Comparison of ENCODE assay signal across 27 mouse cellular contexts in the genomic region with DNA sequence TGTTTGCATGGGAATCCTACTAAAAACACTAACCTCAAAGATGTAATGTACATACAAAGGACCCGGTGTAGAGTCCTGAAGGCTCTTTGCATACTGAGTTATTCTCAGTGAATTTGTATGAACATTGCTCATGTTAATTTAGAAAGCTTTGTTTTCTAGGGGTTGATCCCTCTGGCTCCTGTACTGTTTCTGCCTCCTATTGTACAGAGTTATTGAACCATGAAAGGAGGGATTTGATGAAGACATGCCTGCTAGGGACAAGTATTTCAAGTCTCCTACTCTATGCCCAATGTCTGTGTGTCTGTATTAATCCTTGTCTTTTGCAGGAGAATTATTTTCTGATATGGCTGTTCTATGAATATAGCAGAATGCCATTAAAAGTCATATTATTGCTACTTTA.
DNase-seq lines count a peak whose midpoint lies in the region; ATAC-seq lines count a peak whose summit lies in the region.
"Had no signal": no experiment of that assay in that cellular context is flagged by ENCODE, and none has a peak within 500 bp of the region (broad histone marks: within the 10 kb centered on the region; RNA-seq: fewer than 3 reads in every experiment).

No protein-coding gene starts in this region.

- ATAC-seq in forebrain, embryonic 12.5 days (ENCODE audit: low FRiP score), result 0 out of 2 replicates have a peak, but pooled peaks have one; percentile 20
- no peak for ATAC-seq in forebrain, embryonic 16.5 days
- ATAC-seq: forebrain, embryonic 14.5 days; hindbrain, postnatal 0 days; inflammation-experienced regulatory T-cells, adult 6 months; intestine, embryonic 16.5 days; Patski had no signal

- no peak overlapping the region for H3K4me2 ChIP-seq in forebrain, embryonic 12.5 days
- no peak overlapping the region for H3K4me2 ChIP-seq in forebrain, embryonic 16.5 days (ENCODE audit: low read length)
- H3K4me2 ChIP-seq: embryonic facial prominence, embryonic 15.5 days; heart, embryonic 13.5 days; hindbrain, embryonic 14.5 days had no signal

- H3K36me3 ChIP-seq in forebrain, embryonic 12.5 days (replicated peaks), result no peaks in the 10 kb centered on the region
- no peaks in the 10 kb centered on the region for H3K36me3 ChIP-seq in forebrain, embryonic 16.5 days (ENCODE audit: control insufficient read depth, insufficient read depth)
- H3K36me3 ChIP-seq: embryonic facial prominence, embryonic 15.5 days; heart, embryonic 10.5 days; heart, embryonic 13.5 days had no signal

- no peak overlapping the region for H3K4me3 ChIP-seq in forebrain, embryonic 12.5 days (replicated peaks)
- H3K4me3 ChIP-seq in forebrain, embryonic 16.5 days (replicated peaks; ENCODE audit: low read length), result no peak overlapping the region
- H3K4me3 ChIP-seq: embryonic facial prominence, embryonic 15.5 days; heart, adult 2 months; heart, embryonic 10.5 days; heart, embryonic 13.5 days had no signal

- no peaks in the 10 kb centered on the region for H3K9me3 ChIP-seq in forebrain, embryonic 12.5 days
- H3K9me3 ChIP-seq in forebrain, embryonic 16.5 days (ENCODE audit: control insufficient read depth, low read length), result no peaks in the 10 kb centered on the region
- H3K9me3 ChIP-seq: embryonic facial prominence, embryonic 15.5 days; heart, embryonic 10.5 days; heart, embryonic 13.5 days had no signal

- H3K4me1 ChIP-seq in forebrain, embryonic 12.5 days, result peaks cover 3% of the 10 kb centered on the region; the same call in 1 of the 2 replicates
- H3K4me1 ChIP-seq in forebrain, embryonic 16.5 days (replicated peaks; ENCODE audit: control insufficient read depth, insufficient read depth, low read length), result no peaks in the 10 kb centered on the region
- H3K4me1 ChIP-seq: embryonic facial prominence, embryonic 15.5 days; heart, embryonic 10.5 days; heart, embryonic 13.5 days had no signal

- 37% methylated on average over 1 of the region's 1 CpGs for WGBS in forebrain, embryonic 12.5 days
- WGBS in forebrain, embryonic 16.5 days, result 18% methylated on average over 1 of the region's 1 CpGs

- H3K27ac ChIP-seq in forebrain, embryonic 12.5 days, result no peak overlapping the region
- no peak overlapping the region for H3K27ac ChIP-seq in forebrain, embryonic 16.5 days (ENCODE audit: low read length)
- H3K27ac ChIP-seq: embryonic facial prominence, embryonic 15.5 days; heart, adult 2 months; heart, embryonic 10.5 days; heart, embryonic 13.5 days; hindbrain, embryonic 14.5 days; hindbrain, postnatal 0 days had no signal

- no peak overlapping the region for H3K9ac ChIP-seq in forebrain, embryonic 12.5 days
- H3K9ac ChIP-seq in forebrain, embryonic 16.5 days (replicated peaks; ENCODE audit: low read depth, low read length), result no peak overlapping the region
- H3K9ac ChIP-seq: embryonic facial prominence, embryonic 15.5 days; heart, embryonic 13.5 days; hindbrain, embryonic 14.5 days had no signal

- DNase-seq in R1 (ENCODE audit: low read depth, low spot score), result peak; percentile 8
- DNase-seq in retina, embryonic 14.5 days (ENCODE audit: low spot score), result peak; percentile 70
- DNase-seq in B cell, adult 2 months, result no peak
- no peak for DNase-seq in left cerebral cortex, postnatal 4 days
- DNase-seq: adrenal gland, adult 2 months; adrenal gland, postnatal 14 days; cerebellum, adult 11-12 months; cerebellum, adult 8-10 months; cerebellum, postnatal 10 days; cerebellum, postnatal 36 days; embryo, embryonic 11 days; gastrocnemius, postnatal 10 days; gastrocnemius, postnatal 36 days; heart, adult 2 months; heart, postnatal 14 days; heart, postnatal 4 days had no signal

- intact Hi-C loops in left cerebral cortex, postnatal 4 days (cut with DNase I), result no loop called here

- no peaks in the 10 kb centered on the region for H3K27me3 ChIP-seq in forebrain, embryonic 12.5 days
- no peaks in the 10 kb centered on the region for H3K27me3 ChIP-seq in forebrain, embryonic 16.5 days (replicated peaks; ENCODE audit: control insufficient read depth, insufficient read depth, low read length)
- H3K27me3 ChIP-seq: embryonic facial prominence, embryonic 15.5 days; heart, embryonic 13.5 days; Patski had no signal

Comparison
In these comparisons a context has a peak if more than half of its experiments do, and no peak if none do; other contexts are left out.
1. DNase-seq: peak in R1 (single experiment) and retina, embryonic 14.5 days (single experiment); none in B cell, adult 2 months (0 of 2) and left cerebral cortex, postnatal 4 days (single experiment).